24 mouse cellular contexts compared by ENCODE assay signal in the genomic region with DNA sequence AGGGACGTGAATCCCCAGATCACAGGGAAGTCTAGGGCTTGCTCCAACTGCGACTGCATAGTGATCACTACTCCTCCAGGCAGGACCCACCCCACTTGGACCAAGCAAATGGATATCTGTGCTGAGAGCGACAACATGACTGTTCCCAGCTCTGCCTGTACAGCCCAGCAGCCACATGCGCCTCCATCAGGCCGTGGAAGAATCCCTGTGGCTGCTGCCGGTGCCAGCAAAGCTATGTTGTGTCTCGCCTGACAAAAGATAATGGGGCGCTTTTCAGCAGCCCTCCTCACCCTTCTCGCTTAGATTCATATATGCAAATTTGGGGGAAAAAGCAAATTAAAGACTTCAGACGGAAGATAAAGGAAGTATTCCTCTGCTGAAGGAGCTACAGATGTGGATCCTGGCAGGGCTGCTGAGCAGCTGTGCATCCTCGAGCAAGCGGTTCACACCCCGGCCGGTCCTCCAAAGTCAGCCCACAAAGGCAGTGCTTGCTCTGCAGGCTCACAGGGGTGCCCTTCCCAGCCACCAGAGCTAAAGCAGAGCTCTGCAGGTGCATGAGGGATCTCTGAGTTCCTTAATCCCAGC.
A peak's percentile ranks its signal among the peaks of the same experiment; 100 is the strongest.
DNase-seq lines count a peak whose midpoint lies in the region; ATAC-seq and TF ChIP-seq lines count a peak whose summit lies in the region.
"Had no signal": no experiment of that assay in that cellular context is flagged by ENCODE, and none has a peak within 500 bp of the region (broad histone marks: within the 10 kb centered on the region; RNA-seq: fewer than 3 reads in every experiment).

No protein-coding gene starts in this region.

- H3K36me3 ChIP-seq in forebrain, embryonic 14.5 days (ENCODE audit: control insufficient read depth, insufficient read depth, low read length), result no peaks in the 10 kb centered on the region
- no peaks in the 10 kb centered on the region for H3K36me3 ChIP-seq in forebrain, embryonic 12.5 days (replicated peaks)
- no peaks in the 10 kb centered on the region for H3K36me3 ChIP-seq in hindbrain, embryonic 13.5 days
- H3K36me3 ChIP-seq in hindbrain, embryonic 16.5 days (ENCODE audit: control insufficient read depth, insufficient read depth, low read length), result no peaks in the 10 kb centered on the region
- H3K36me3 ChIP-seq in midbrain, postnatal 0 days (ENCODE audit: insufficient read depth, low read length), result no peaks in the 10 kb centered on the region
- no peaks in the 10 kb centered on the region for H3K36me3 ChIP-seq in midbrain, embryonic 10.5 days
- H3K36me3 ChIP-seq: heart, embryonic 15.5 days; intestine, embryonic 15.5 days; limb, embryonic 13.5 days; liver, embryonic 12.5 days; midbrain, embryonic 15.5 days; neural tube, embryonic 15.5 days had no signal

- peak; percentile 65 for DNase-seq in forebrain, embryonic 14.5 days (ENCODE audit: low spot score)
- no peak for DNase-seq in midbrain, postnatal 0 days (ENCODE audit: low spot score)
- no peak for DNase-seq in midbrain, embryonic 10.5 days (ENCODE audit: low spot score)
- no peak for DNase-seq in testis, postnatal 14 days (ENCODE audit: low spot score)
- DNase-seq: adrenal gland, postnatal 36 days; cerebellum, adult 11-12 months; cerebellum, postnatal 10 days; gastrocnemius, postnatal 25 days; heart, adult 2 months; kidney, adult 9 months; kidney, postnatal 25 days; lung, adult 18-20 months; thymus, adult 2 months; thymus, postnatal 4 days had no signal

- H3K4me1 ChIP-seq in forebrain, embryonic 14.5 days (ENCODE audit: control insufficient read depth, insufficient read depth, low read length), result no peaks in the 10 kb centered on the region
- 0 out of 2 replicates have a peak, but pooled peaks cover 5% of the 10 kb centered on the region for H3K4me1 ChIP-seq in forebrain, embryonic 12.5 days
- peaks cover 17% of the 10 kb centered on the region for H3K4me1 ChIP-seq in hindbrain, embryonic 13.5 days (replicated peaks)
- no peaks in the 10 kb centered on the region; the same call in 1 of the 2 replicates for H3K4me1 ChIP-seq in hindbrain, embryonic 16.5 days (ENCODE audit: control insufficient read depth, insufficient read depth, low read depth, low read length)
- no peaks in the 10 kb centered on the region for H3K4me1 ChIP-seq in midbrain, postnatal 0 days (ENCODE audit: insufficient read depth, low read length)
- no peaks in the 10 kb centered on the region; the same call in 1 of the 2 replicates for H3K4me1 ChIP-seq in midbrain, embryonic 10.5 days
- H3K4me1 ChIP-seq: heart, embryonic 15.5 days; intestine, embryonic 15.5 days; liver, embryonic 12.5 days had no signal

- TF ChIP-seq CTCF in midbrain, postnatal 0 days (IDR thresholded peaks at IDR 0.05), result peak; percentile 7; the same call in 1 of the 2 replicates

- WGBS in forebrain, embryonic 14.5 days, result 39% methylated on average over 14 of the region's 14 CpGs
- WGBS in forebrain, embryonic 12.5 days, result 64% methylated on average over 14 of the region's 14 CpGs
- WGBS in hindbrain, embryonic 13.5 days, result 61% methylated on average over 14 of the region's 14 CpGs
- 52% methylated on average over 14 of the region's 14 CpGs for WGBS in hindbrain, embryonic 16.5 days
- WGBS in midbrain, postnatal 0 days, result 62% methylated on average over 14 of the region's 14 CpGs
- WGBS in midbrain, embryonic 10.5 days, result 76% methylated on average over 14 of the region's 14 CpGs

- no peak overlapping the region for H3K4me2 ChIP-seq in forebrain, embryonic 14.5 days (ENCODE audit: low read length)
- H3K4me2 ChIP-seq in forebrain, embryonic 12.5 days, result no peak overlapping the region
- H3K4me2 ChIP-seq in hindbrain, embryonic 13.5 days, result no peak overlapping the region
- no peak overlapping the region for H3K4me2 ChIP-seq in hindbrain, embryonic 16.5 days (ENCODE audit: low read length)
- no peak overlapping the region for H3K4me2 ChIP-seq in midbrain, postnatal 0 days (ENCODE audit: low read depth, low read length, poor library complexity, severe bottlenecking)
- H3K4me2 ChIP-seq: heart, embryonic 15.5 days; intestine, embryonic 15.5 days; limb, embryonic 13.5 days; liver, embryonic 12.5 days; midbrain, embryonic 15.5 days; neural tube, embryonic 15.5 days had no signal

- H3K27me3 ChIP-seq in forebrain, embryonic 14.5 days (replicated peaks; ENCODE audit: control insufficient read depth, insufficient read depth, low read length), result no peaks in the 10 kb centered on the region
- no peaks in the 10 kb centered on the region for H3K27me3 ChIP-seq in forebrain, embryonic 12.5 days
- no peaks in the 10 kb centered on the region for H3K27me3 ChIP-seq in hindbrain, embryonic 13.5 days
- H3K27me3 ChIP-seq in hindbrain, embryonic 16.5 days (replicated peaks; ENCODE audit: control insufficient read depth, insufficient read depth, low read length), result no peaks in the 10 kb centered on the region
- no peaks in the 10 kb centered on the region for H3K27me3 ChIP-seq in midbrain, postnatal 0 days (ENCODE audit: insufficient read depth, low read length)
- H3K27me3 ChIP-seq in midbrain, embryonic 10.5 days (ENCODE audit: low read depth, poor library complexity, severe bottlenecking), result no peaks in the 10 kb centered on the region
- H3K27me3 ChIP-seq: heart, embryonic 15.5 days; intestine, embryonic 15.5 days; limb, embryonic 13.5 days; liver, embryonic 12.5 days; midbrain, embryonic 15.5 days; neural tube, embryonic 15.5 days had no signal

- H3K27ac ChIP-seq in forebrain, embryonic 14.5 days (ENCODE audit: low read depth, low read length), result no peak overlapping the region
- no peak overlapping the region for H3K27ac ChIP-seq in forebrain, embryonic 12.5 days
- peak overlapping the region; percentile 70 for H3K27ac ChIP-seq in hindbrain, embryonic 13.5 days
- H3K27ac ChIP-seq in hindbrain, embryonic 16.5 days (ENCODE audit: low read depth, low read length), result no peak overlapping the region
- no peak overlapping the region for H3K27ac ChIP-seq in midbrain, postnatal 0 days (ENCODE audit: low read depth, low read length)
- H3K27ac ChIP-seq in midbrain, embryonic 10.5 days (replicated peaks), result no peak overlapping the region
- H3K27ac ChIP-seq: heart, adult 2 months; heart, embryonic 15.5 days; intestine, embryonic 15.5 days; limb, embryonic 13.5 days; liver, embryonic 12.5 days; midbrain, embryonic 15.5 days; neural tube, embryonic 15.5 days had no signal

- ATAC-seq in forebrain, embryonic 14.5 days, result peak; percentile 74
- no peak for ATAC-seq in forebrain, embryonic 12.5 days (ENCODE audit: low FRiP score)
- no peak for ATAC-seq in hindbrain, embryonic 13.5 days (ENCODE audit: low FRiP score)
- no peak for ATAC-seq in hindbrain, embryonic 16.5 days
- no peak for ATAC-seq in midbrain, postnatal 0 days (ENCODE audit: low FRiP score)
- ATAC-seq: intestine, embryonic 15.5 days; liver, embryonic 12.5 days; midbrain, embryonic 15.5 days had no signal

- no peak overlapping the region for H3K4me3 ChIP-seq in forebrain, embryonic 14.5 days (ENCODE audit: low read depth, low read length)
- no peak overlapping the region for H3K4me3 ChIP-seq in forebrain, embryonic 12.5 days (replicated peaks)
- H3K4me3 ChIP-seq in hindbrain, embryonic 13.5 days, result no peak overlapping the region
- no peak overlapping the region for H3K4me3 ChIP-seq in hindbrain, embryonic 16.5 days (ENCODE audit: low read length)
- H3K4me3 ChIP-seq in midbrain, postnatal 0 days (ENCODE audit: low read depth, low read length), result no peak overlapping the region
- H3K4me3 ChIP-seq in midbrain, embryonic 10.5 days, result no peak overlapping the region
- H3K4me3 ChIP-seq: heart, adult 2 months; heart, embryonic 15.5 days; intestine, embryonic 15.5 days; limb, embryonic 13.5 days; liver, embryonic 12.5 days; midbrain, embryonic 15.5 days; myocyte; neural tube, embryonic 15.5 days had no signal

- H3K9ac ChIP-seq in forebrain, embryonic 14.5 days (ENCODE audit: low read length), result no peak overlapping the region
- no peak overlapping the region for H3K9ac ChIP-seq in forebrain, embryonic 12.5 days
- H3K9ac ChIP-seq in hindbrain, embryonic 13.5 days, result no peak overlapping the region
- H3K9ac ChIP-seq in hindbrain, embryonic 16.5 days (ENCODE audit: low read depth, low read length), result no peak overlapping the region
- no peak overlapping the region for H3K9ac ChIP-seq in midbrain, postnatal 0 days (replicated peaks; ENCODE audit: low read length, poor library complexity, severe bottlenecking)
- H3K9ac ChIP-seq: heart, embryonic 15.5 days; intestine, embryonic 15.5 days; limb, embryonic 13.5 days; liver, embryonic 12.5 days; midbrain, embryonic 15.5 days; neural tube, embryonic 15.5 days had no signal

- no peaks in the 10 kb centered on the region for H3K9me3 ChIP-seq in forebrain, embryonic 14.5 days (replicated peaks; ENCODE audit: control insufficient read depth, low read length)
- peaks cover 3% of the 10 kb centered on the region; the same call in 1 of the 2 replicates for H3K9me3 ChIP-seq in forebrain, embryonic 12.5 days
- H3K9me3 ChIP-seq in hindbrain, embryonic 13.5 days, result no peaks in the 10 kb centered on the region
- no peaks in the 10 kb centered on the region for H3K9me3 ChIP-seq in hindbrain, embryonic 16.5 days (ENCODE audit: control insufficient read depth, low read length)
- no peaks in the 10 kb centered on the region for H3K9me3 ChIP-seq in midbrain, postnatal 0 days (ENCODE audit: low read length)
- 0 out of 2 replicates have a peak, but pooled peaks cover 5% of the 10 kb centered on the region for H3K9me3 ChIP-seq in midbrain, embryonic 10.5 days (replicated peaks)
- H3K9me3 ChIP-seq: heart, embryonic 15.5 days; intestine, embryonic 15.5 days; limb, embryonic 13.5 days; midbrain, embryonic 15.5 days; neural tube, embryonic 15.5 days had no signal
